Mouse (Mus musculus) ES-Bruce4 (cell line): Measurements from ENCODE around the gene Rcsd1. TPM values are rescaled to one million over a fixed set of nuclear protein-coding genes. Genes with fewer than 3 reads are reported as not detected.

Experiments
- H3K27ac ChIP-seq: 2 replicates; pipeline ENCODE4 v1.5.1; 2012; ENCODE audit warnings: low read length, inconsistent platforms; ENCODE audit not compliant: insufficient read depth
- H3K27me3 ChIP-seq: 2 replicates; pipeline ENCODE4 v1.6.1; 2012; ENCODE audit warnings: mild to moderate bottlenecking, low read length, inconsistent platforms; ENCODE audit not compliant: control insufficient read depth, poor library complexity, insufficient read depth, severe bottlenecking
- H3K36me3 ChIP-seq: 2 replicates; pipeline ENCODE4 v1.6.1; 2012; ENCODE audit warnings: inconsistent platforms, mild to moderate bottlenecking, low read length, moderate library complexity; ENCODE audit not compliant: control insufficient read depth, poor library complexity, insufficient read depth, severe bottlenecking
- H3K4me1 ChIP-seq: one replicate; pipeline ENCODE4 v1.8.1; 2011; ENCODE audit warnings: low read length; ENCODE audit not compliant: control insufficient read depth, insufficient read depth
- H3K4me3 ChIP-seq: 2 replicates; pipeline ENCODE4 v1.5.1; 2011; ENCODE audit warnings: low read depth, mild to moderate bottlenecking, low read length
- H3K9ac ChIP-seq: 2 replicates; pipeline ENCODE4 v1.6.1; 2012; ENCODE audit warnings: low read depth, mild to moderate bottlenecking, inconsistent platforms; ENCODE audit not compliant: poor library complexity, severe bottlenecking
- H3K9me3 ChIP-seq: replicated peaks from 2 replicates; pipeline ENCODE4 v1.6.1; 2012; ENCODE audit warnings: mild to moderate bottlenecking, low read length, inconsistent platforms; ENCODE audit not compliant: control insufficient read depth, poor library complexity, insufficient read depth, severe bottlenecking
- CTCF ChIP-seq: IDR thresholded peaks from one replicate; pipeline ENCODE4 v1.8.1; 2011; ENCODE audit warnings: low read depth, low read length
- EP300 ChIP-seq: IDR thresholded peaks from 2 replicates; pipeline ENCODE4 v1.6.1; 2011; ENCODE audit warnings: low read depth, low read length; ENCODE audit not compliant: insufficient read depth
- POLR2A ChIP-seq: IDR thresholded peaks from one replicate; pipeline ENCODE4 v1.8.1; 2011; ENCODE audit warnings: low read length; ENCODE audit not compliant: insufficient read depth
- polyA plus RNA-seq: library from polyadenylated mRNA; stranded (reverse); fragments of >200 nt; gene quantifications from 2 replicates; pipeline ENCODE4 v1.2.4, GENCODE M21; 2011; ENCODE audit warnings: low read depth; ENCODE audit not compliant: missing spikeins, insufficient read depth, insufficient read length

Rcsd1 gene
- polyA plus RNA-seq, 1 experiment: 2.0 TPM

- Histone ChIP-seq H3K9ac (no peak overlapping the region), H3K27me3 (no peaks in the 10 kb centered on the region), H3K36me3 (no peaks in the 10 kb centered on the region), H3K9me3 (no peaks in the 10 kb centered on the region), H3K4me1 (no peaks in the 10 kb centered on the region), H3K4me3 (no peak overlapping the region), H3K27ac (no peak overlapping the region)
- TF ChIP-seq POLR2A: no peak
- no peak for TF ChIP-seq EP300
- no peak for TF ChIP-seq CTCF
Measured at GRCm38 (mm10) chr1:165675167-165675566, 34.4 kb downstream of the Rcsd1 start.

GRCm38 (mm10) chr1:165672355-165672754 lies 37.2 kb downstream of the Rcsd1 start:
- Histone ChIP-seq H3K27me3 (no peaks in the 10 kb centered on the region), H3K36me3 (no peaks in the 10 kb centered on the region), H3K4me1 (no peaks in the 10 kb centered on the region), H3K9ac (no peak overlapping the region), H3K9me3 (no peaks in the 10 kb centered on the region), H3K27ac (no peak overlapping the region), H3K4me3 (no peak overlapping the region)
- TF ChIP-seq CTCF (peak; percentile 21), POLR2A (no peak), EP300 (no peak)

GRCm38 (mm10) chr1:165670056-165670455 lies 39.5 kb downstream of the Rcsd1 start:
- no peaks in the 10 kb centered on the region for H3K27me3 ChIP-seq
- no peak overlapping the region for H3K4me3 ChIP-seq
- H3K36me3 ChIP-seq: no peaks in the 10 kb centered on the region
- TF ChIP-seq CTCF: no peak
- no peak for TF ChIP-seq POLR2A
- TF ChIP-seq EP300: no peak
- no peak overlapping the region for H3K9ac ChIP-seq
- no peaks in the 10 kb centered on the region for H3K4me1 ChIP-seq
- no peak overlapping the region for H3K27ac ChIP-seq
- no peaks in the 10 kb centered on the region for H3K9me3 ChIP-seq

- no peaks in the 10 kb centered on the region for H3K9me3 ChIP-seq
- H3K36me3 ChIP-seq: no peaks in the 10 kb centered on the region
- H3K27ac ChIP-seq: no peak overlapping the region
- H3K4me3 ChIP-seq: no peak overlapping the region
- H3K9ac ChIP-seq: no peak overlapping the region
- TF ChIP-seq EP300 (no peak), POLR2A (no peak), CTCF (no peak)
- no peaks in the 10 kb centered on the region for H3K4me1 ChIP-seq
- H3K27me3 ChIP-seq: no peaks in the 10 kb centered on the region
Measured at GRCm38 (mm10) chr1:165668904-165669303, 40.7 kb downstream of the Rcsd1 start.

- Histone ChIP-seq H3K36me3 (no peaks in the 10 kb centered on the region), H3K9ac (no peak overlapping the region), H3K9me3 (no peaks in the 10 kb centered on the region), H3K27ac (no peak overlapping the region), H3K27me3 (no peaks in the 10 kb centered on the region), H3K4me3 (no peak overlapping the region), H3K4me1 (no peaks in the 10 kb centered on the region)
- TF ChIP-seq CTCF (no peak), EP300 (no peak), POLR2A (no peak)
Measured at GRCm38 (mm10) chr1:165667380-165667779, 42.2 kb downstream of the Rcsd1 start.

- Histone ChIP-seq H3K27me3 (no peaks in the 10 kb centered on the region), H3K36me3 (no peaks in the 10 kb centered on the region), H3K9me3 (no peaks in the 10 kb centered on the region), H3K4me1 (no peaks in the 10 kb centered on the region), H3K27ac (no peak overlapping the region), H3K9ac (no peak overlapping the region), H3K4me3 (no peak overlapping the region)
- TF ChIP-seq EP300 (no peak), CTCF (no peak), POLR2A (no peak)
Measured at GRCm38 (mm10) chr1:165666944-165667343, 42.6 kb downstream of the Rcsd1 start.
